Mouse (Mus musculus): ENCODE data around the gene Mapkapk3. TPM values are rescaled to one million over a fixed set of nuclear protein-coding genes. Genes with fewer than 3 reads are reported as not detected.

The Mapkapk3 gene
- total RNA-seq, 1 experiment from 2014 or later, result 71.9 TPM

- ATAC-seq (replicated peaks; ENCODE audit: low read depth, poor library complexity, severe bottlenecking), result no peak
Measured at GRCm38 (mm10) chr9:107232140-107232539, 57.5 kb downstream of the Mapkapk3 start.

GRCm38 (mm10) chr9:107231539-107232139 lies 58.0 kb downstream of the Mapkapk3 start, which contains the start of gene Dock3:
Dock3 (minus strand) TSS chr9:107231909.
- ATAC-seq (replicated peaks; ENCODE audit: low read depth, poor library complexity, severe bottlenecking), result peak; percentile 39; the same call in 1 of the 2 replicates

- ATAC-seq (replicated peaks; ENCODE audit: low read depth, poor library complexity, severe bottlenecking), result no peak
Measured at GRCm38 (mm10) chr9:107230991-107231538, 58.6 kb downstream of the Mapkapk3 start.

GRCm38 (mm10) chr9:107224597-107224996 lies 65.1 kb downstream of the Mapkapk3 start:
- no peak for ATAC-seq (replicated peaks; ENCODE audit: low read depth, poor library complexity, severe bottlenecking)

Other genes with a start within 250 kb of the Mapkapk3 start
- 0.23 and 1.6 TPM in 2 replicates for gene Dock3, start 58.0 kb downstream of the Mapkapk3 start, total RNA-seq (2017)
- gene Cish, start 6.1 kb upstream of the Mapkapk3 start, total RNA-seq (2017), result 0.27 and 0.39 TPM in 2 replicates
- 8.1 and 16.1 TPM in 2 replicates for gene Hemk1, start 48.5 kb upstream of the Mapkapk3 start, total RNA-seq (2017)
- 0.23 and 0.44 TPM in 2 replicates for gene 6430571L13Rik, start 50.7 kb upstream of the Mapkapk3 start, total RNA-seq (2017)
- gene Cacna2d2, start 109.7 kb upstream of the Mapkapk3 start, total RNA-seq (2017), result 0.19 and 0.37 TPM in 2 replicates
- gene Tmem115, start 244.1 kb upstream of the Mapkapk3 start, total RNA-seq (2017), result 15.1 and 17.2 TPM in 2 replicates